Mouse (Mus musculus) myocyte (in vitro differentiated cells): ENCODE measurements around the gene Fcer2a.

Source experiments
- CEBPB ChIP-seq: IDR thresholded peaks from 2 replicates; pipeline ENCODE4 v1.6.1; 2011; ENCODE audit warnings: mild to moderate bottlenecking, moderate library complexity; ENCODE audit not compliant: poor library complexity, insufficient read depth, severe bottlenecking
- E2F4 ChIP-seq: IDR thresholded peaks from one replicate; pipeline ENCODE4 v1.6.1; 2011; ENCODE audit warnings: mild to moderate bottlenecking, control low read depth, moderate library complexity; ENCODE audit not compliant: insufficient read depth
- MAX ChIP-seq: IDR thresholded peaks from one replicate; pipeline ENCODE4 v1.6.1; 2011; ENCODE audit warnings: low read depth, mild to moderate bottlenecking, control low read depth
- MYOD1 ChIP-seq, 3 experiments: IDR thresholded peaks; one replicate each; pipeline ENCODE4 v1.6.1; 2011; ENCODE audit warnings: control low read depth in 2 of 3, low read depth in 2 of 3, mild to moderate bottlenecking in 2 of 3, moderate library complexity in 1 of 3; ENCODE audit not compliant: insufficient read length in 2 of 3, control insufficient read depth in 1 of 3
- MYOG ChIP-seq, 3 experiments: IDR thresholded peaks; one replicate each; pipeline ENCODE4 v1.6.1; 2011; ENCODE audit warnings: control low read depth in 2 of 3, low read depth in 2 of 3, mild to moderate bottlenecking in 2 of 3; ENCODE audit not compliant: insufficient read length in 2 of 3, control insufficient read depth in 1 of 3, insufficient read depth in 1 of 3
- POLR2A ChIP-seq: IDR thresholded peaks from one replicate; pipeline ENCODE4 v1.6.1; 2011; ENCODE audit warnings: low read depth, mild to moderate bottlenecking, control low read depth, moderate library complexity; ENCODE audit not compliant: insufficient read length
- POLR2AphosphoS2 ChIP-seq: IDR thresholded peaks from one replicate; pipeline ENCODE4 v1.6.1; 2011; ENCODE audit warnings: low read depth, control low read depth; ENCODE audit not compliant: insufficient read length
- SRF ChIP-seq: IDR thresholded peaks from one replicate; pipeline ENCODE4 v1.6.1; 2011; ENCODE audit warnings: low read depth; ENCODE audit not compliant: control insufficient read depth, insufficient read length
- TCF12 ChIP-seq: IDR thresholded peaks from one replicate; pipeline ENCODE4 v1.6.1; 2011; ENCODE audit warnings: mild to moderate bottlenecking, control low read depth; ENCODE audit not compliant: poor library complexity, insufficient read depth, severe bottlenecking
- TCF3 ChIP-seq: IDR thresholded peaks from one replicate; pipeline ENCODE4 v1.6.1; 2011; ENCODE audit warnings: low read depth, control low read depth; ENCODE audit not compliant: insufficient read length
- USF1 ChIP-seq: IDR thresholded peaks from one replicate; pipeline ENCODE4 v1.6.1; 2011; ENCODE audit warnings: low read depth, mild to moderate bottlenecking, control low read depth, moderate library complexity

- TF ChIP-seq POLR2A = no peak
- no peak for TF ChIP-seq TCF12
- TF ChIP-seq USF1 = no peak
- no peak for TF ChIP-seq E2F4
- no peak for TF ChIP-seq POLR2AphosphoS2
- no peak for TF ChIP-seq MAX
- TF ChIP-seq MYOD1 (IDR thresholded peaks at IDR 0.05; ENCODE audit: control insufficient read depth in 1 of 3, insufficient read length in 2 of 3, low read depth in 2 of 3) = no peak
- TF ChIP-seq MYOG (IDR thresholded peaks at IDR 0.05; ENCODE audit: control insufficient read depth in 1 of 3, insufficient read depth in 1 of 3, insufficient read length in 2 of 3, low read depth in 2 of 3) = no peak
- no peak for TF ChIP-seq TCF3
- TF ChIP-seq CEBPB = no peak
- TF ChIP-seq SRF = no peak
Observed at GRCm38 (mm10) chr8:3655526-3655925, 38.4 kb downstream of the Fcer2a start, which contains the start of gene Retn.
